Mouse (Mus musculus): ENCODE measurements around the gene Prr13.

Prr13 gene

GRCm38 (mm10) chr15:102505073-102505769 lies 46.4 kb downstream of the Prr13 start:
- peaks cover 5% of the 10 kb centered on the region for H3K36me3 ChIP-seq (ENCODE audit: control insufficient read depth, insufficient read depth, low read length, poor library complexity, severe bottlenecking)
- DNase-seq (ENCODE audit: low read depth, low spot score), result no peak
- no peaks in the 10 kb centered on the region for H3K27me3 ChIP-seq (ENCODE audit: control insufficient read depth, insufficient read depth, low read length, poor library complexity, severe bottlenecking)

DNA sequence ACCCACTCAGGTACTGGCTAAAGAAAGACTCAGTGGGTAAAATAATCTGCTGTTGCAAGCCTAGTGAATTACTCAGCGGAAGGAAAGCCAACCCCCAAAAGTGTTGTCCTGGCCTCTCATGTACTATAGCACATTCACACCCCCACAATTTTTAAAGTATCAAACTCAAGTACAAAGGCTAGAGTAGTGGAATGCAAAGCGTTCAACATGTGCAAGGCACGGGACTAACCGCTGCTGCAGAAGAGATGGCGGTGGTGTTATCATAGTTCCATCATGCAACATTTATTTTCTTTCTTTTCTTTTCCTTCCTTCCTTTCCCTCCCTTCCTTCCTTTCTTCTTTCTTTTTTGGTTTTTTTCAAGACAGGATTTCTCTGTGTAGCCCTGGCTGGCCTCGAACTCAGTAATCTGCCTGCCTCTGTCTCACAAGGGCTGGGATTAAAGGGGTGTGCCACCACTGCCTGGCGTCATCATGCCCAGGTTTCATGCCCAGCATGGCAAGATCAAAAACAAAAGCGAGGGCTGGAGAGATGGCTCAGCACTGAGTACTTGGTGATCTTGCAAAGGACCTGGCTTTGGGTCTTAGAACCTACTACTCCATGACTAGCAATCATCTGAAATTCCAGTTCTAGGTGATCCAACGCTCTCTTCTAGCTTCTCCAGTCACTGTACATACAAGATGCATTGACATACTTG lies 47.1 kb downstream of the Prr13 start:
- Histone ChIP-seq H3K27me3 (ENCODE audit: control insufficient read depth, insufficient read depth, low read length, poor library complexity, severe bottlenecking) (no peaks in the 10 kb centered on the region), H3K36me3 (ENCODE audit: control insufficient read depth, insufficient read depth, low read length, poor library complexity, severe bottlenecking) (peaks cover 5% of the 10 kb centered on the region)
- no peak for DNase-seq (ENCODE audit: low read depth, low spot score)

DNA sequence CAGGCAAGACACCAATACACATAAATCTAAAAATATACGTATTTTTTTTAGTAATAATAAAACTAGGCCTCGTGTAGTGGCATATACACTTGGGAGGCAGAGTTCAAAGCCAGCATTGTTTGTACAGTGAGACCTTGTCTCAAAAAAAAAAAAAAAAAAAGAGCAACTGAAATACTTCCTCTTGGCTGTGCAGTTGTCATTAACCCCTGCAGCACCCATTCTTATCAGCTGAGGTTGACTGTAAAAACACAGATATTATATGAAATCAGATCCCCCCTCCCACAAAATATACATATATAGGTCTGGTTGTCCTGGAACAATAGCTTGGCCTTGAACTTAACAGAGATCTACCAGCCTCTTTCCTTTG lies 47.6 kb downstream of the Prr13 start:
- DNase-seq (ENCODE audit: low read depth, low spot score), result no peak
- Histone ChIP-seq H3K27me3 (ENCODE audit: control insufficient read depth, insufficient read depth, low read length, poor library complexity, severe bottlenecking) (no peaks in the 10 kb centered on the region), H3K36me3 (ENCODE audit: control insufficient read depth, insufficient read depth, low read length, poor library complexity, severe bottlenecking) (0 out of 2 replicates have a peak, but pooled peaks cover 1% of the 10 kb centered on the region)

- no peak for DNase-seq (ENCODE audit: low read depth, low spot score)
- 0 out of 2 replicates have a peak, but pooled peaks cover 1% of the 10 kb centered on the region for H3K36me3 ChIP-seq (ENCODE audit: control insufficient read depth, insufficient read depth, low read length, poor library complexity, severe bottlenecking)
- H3K27me3 ChIP-seq (ENCODE audit: control insufficient read depth, insufficient read depth, low read length, poor library complexity, severe bottlenecking), result no peaks in the 10 kb centered on the region
Measured at GRCm38 (mm10) chr15:102506864-102507263, 48.0 kb downstream of the Prr13 start.

DNA sequence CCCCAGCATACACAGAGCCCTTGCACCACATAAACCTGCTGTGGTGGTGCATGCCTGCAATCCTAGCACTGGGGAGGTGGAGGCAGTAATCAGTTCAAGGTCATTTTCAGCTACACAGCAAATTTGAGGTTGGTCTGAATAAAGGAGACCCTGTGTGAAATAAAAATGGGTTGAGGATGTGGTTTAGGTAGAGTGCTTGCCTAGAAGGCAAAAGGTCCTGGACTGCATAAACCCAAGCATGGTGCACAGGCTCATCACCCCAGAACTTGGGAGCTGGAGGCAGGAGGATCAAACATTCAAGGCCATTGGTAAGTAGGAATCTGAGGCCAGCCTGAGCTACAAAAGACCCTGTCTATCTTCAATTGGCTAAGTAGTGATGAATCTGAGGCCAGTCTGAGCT lies 48.7 kb downstream of the Prr13 start:
- no peak for DNase-seq (ENCODE audit: low read depth, low spot score)
- no peaks in the 10 kb centered on the region for H3K27me3 ChIP-seq (ENCODE audit: control insufficient read depth, insufficient read depth, low read length, poor library complexity, severe bottlenecking)

DNA sequence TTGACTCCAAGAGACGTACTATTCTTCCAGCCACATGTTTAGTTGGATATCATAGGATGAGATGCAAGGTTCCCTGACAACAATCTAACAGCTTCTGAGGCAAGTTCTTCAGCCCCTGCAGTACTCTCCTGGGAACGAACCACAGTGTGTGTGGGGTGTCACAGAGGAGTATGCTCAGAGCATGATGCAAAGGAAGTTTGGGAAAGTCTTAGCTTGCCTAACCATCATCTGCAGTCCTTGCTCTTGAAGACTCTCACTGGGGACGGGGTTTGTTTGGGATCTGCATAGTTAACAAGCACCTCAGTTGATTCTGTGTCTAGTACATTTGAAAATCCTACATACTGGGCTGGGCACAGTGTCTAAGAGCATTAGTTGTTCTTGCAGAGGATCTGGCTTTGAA lies 49.5 kb downstream of the Prr13 start:
- H3K36me3 ChIP-seq (ENCODE audit: control insufficient read depth, insufficient read depth, low read length, poor library complexity, severe bottlenecking), result 0 out of 2 replicates have a peak, but pooled peaks cover 1% of the 10 kb centered on the region
- H3K27me3 ChIP-seq (ENCODE audit: control insufficient read depth, insufficient read depth, low read length, poor library complexity, severe bottlenecking), result no peaks in the 10 kb centered on the region
- no peak for DNase-seq (ENCODE audit: low read depth, low spot score)

More for the DNA sequence above, 48.7 kb downstream of the Prr13 start:
- 0 out of 2 replicates have a peak, but pooled peaks cover 1% of the 10 kb centered on the region for H3K36me3 ChIP-seq (ENCODE audit: control insufficient read depth, insufficient read depth, low read length, poor library complexity, severe bottlenecking)

DNA sequence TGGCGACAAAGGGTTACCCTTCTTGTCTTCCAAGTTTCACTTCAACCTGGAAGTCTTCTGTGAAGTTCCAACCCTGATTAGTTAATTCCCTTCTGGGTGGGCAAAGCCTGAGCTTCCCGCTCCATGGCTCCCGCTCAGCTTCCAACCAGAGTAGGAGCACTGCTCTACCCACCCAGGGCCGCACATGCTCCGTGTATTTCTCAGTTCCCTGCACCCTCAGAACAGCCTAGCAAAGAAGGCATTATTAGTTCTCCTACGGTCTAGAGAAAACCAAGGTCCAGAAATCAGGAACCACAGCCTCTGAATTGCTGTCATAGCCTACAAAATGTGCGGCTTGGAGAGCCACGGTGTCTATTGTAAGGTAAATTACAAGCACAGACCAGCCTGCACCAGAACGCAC lies 51.3 kb downstream of the Prr13 start:
- H3K36me3 ChIP-seq (ENCODE audit: control insufficient read depth, insufficient read depth, low read length, poor library complexity, severe bottlenecking), result no peaks in the 10 kb centered on the region
- H3K27me3 ChIP-seq (ENCODE audit: control insufficient read depth, insufficient read depth, low read length, poor library complexity, severe bottlenecking), result no peaks in the 10 kb centered on the region
- no peak for DNase-seq (ENCODE audit: low read depth, low spot score)

GRCm38 (mm10) chr15:102510590-102511284 lies 51.9 kb downstream of the Prr13 start:
- DNase-seq (ENCODE audit: low read depth, low spot score), result peak; percentile 85
- Histone ChIP-seq H3K36me3 (ENCODE audit: control insufficient read depth, insufficient read depth, low read length, poor library complexity, severe bottlenecking) (no peaks in the 10 kb centered on the region), H3K27me3 (ENCODE audit: control insufficient read depth, insufficient read depth, low read length, poor library complexity, severe bottlenecking) (no peaks in the 10 kb centered on the region)

- Histone ChIP-seq H3K36me3 (ENCODE audit: control insufficient read depth, insufficient read depth, low read length, poor library complexity, severe bottlenecking) (no peaks in the 10 kb centered on the region), H3K27me3 (ENCODE audit: control insufficient read depth, insufficient read depth, low read length, poor library complexity, severe bottlenecking) (no peaks in the 10 kb centered on the region)
- DNase-seq (ENCODE audit: low read depth, low spot score), result peak; percentile 28
Measured at GRCm38 (mm10) chr15:102511285-102511833, 52.5 kb downstream of the Prr13 start.

- no peaks in the 10 kb centered on the region for H3K27me3 ChIP-seq (ENCODE audit: control insufficient read depth, insufficient read depth, low read length, poor library complexity, severe bottlenecking)
- no peak for DNase-seq (ENCODE audit: low read depth, low spot score)
- no peaks in the 10 kb centered on the region for H3K36me3 ChIP-seq (ENCODE audit: control insufficient read depth, insufficient read depth, low read length, poor library complexity, severe bottlenecking)
Measured at GRCm38 (mm10) chr15:102512010-102512409, 53.2 kb downstream of the Prr13 start.
